Mouse (Mus musculus) right cerebral cortex, postnatal 36 days (tissue): ENCODE results near the gene Sgcd.
"Not testable (repeated sequence)": the region's sequence is repeated elsewhere in the genome, so short reads cannot be mapped to it uniquely, and the experiment has no call there.

Source experiments
- DNase-seq, 2 experiments: peaks; one replicate each; pipeline ENCODE4 v3.0.0; 2022; ENCODE audit warnings: low spot score in 2 of 2, mixed read lengths in 1 of 2

The Sgcd gene

GRCm38 (mm10) chr11:47777226-47777915, 211.4 kb downstream of the Sgcd start:
- no peak for DNase-seq

- no peak for DNase-seq
These were observed 212.8 kb downstream of the Sgcd start for GRCm38 (mm10) chr11:47776019-47776418.

- DNase-seq = no peak
These were observed 222.9 kb downstream of the Sgcd start for GRCm38 (mm10) chr11:47765859-47766258.

GRCm38 (mm10) chr11:47763569-47763968, 225.2 kb downstream of the Sgcd start:
- not testable (repeated sequence) for DNase-seq

- DNase-seq = peak in 1 of 2 experiments; percentile 3
These were observed 229.8 kb downstream of the Sgcd start for GRCm38 (mm10) chr11:47759015-47759414.

GRCm38 (mm10) chr11:47742806-47743205, 246.0 kb downstream of the Sgcd start:
- DNase-seq = no peak

- peak; percentile 14 to 21 for DNase-seq
These were observed 283.6 kb downstream of the Sgcd start for GRCm38 (mm10) chr11:47704930-47705787.

GRCm38 (mm10) chr11:47695611-47696010, 293.2 kb downstream of the Sgcd start:
- DNase-seq = no peak

- DNase-seq = no peak
These were observed 330.6 kb downstream of the Sgcd start for GRCm38 (mm10) chr11:47658135-47658534.

- DNase-seq = no peak
These were observed 342.9 kb downstream of the Sgcd start for GRCm38 (mm10) chr11:47645911-47646310.

GRCm38 (mm10) chr11:47641567-47642259, 347.1 kb downstream of the Sgcd start:
- DNase-seq = no peak

- no peak for DNase-seq
These were observed 348.2 kb downstream of the Sgcd start for GRCm38 (mm10) chr11:47640556-47640955.

- DNase-seq = no peak
These were observed 358.6 kb downstream of the Sgcd start for GRCm38 (mm10) chr11:47630186-47630585.

- no peak for DNase-seq
These were observed 378.9 kb downstream of the Sgcd start for GRCm38 (mm10) chr11:47609892-47610291.

- no peak for DNase-seq
These were observed 414.1 kb downstream of the Sgcd start for GRCm38 (mm10) chr11:47574635-47575034.

- DNase-seq = no peak
These were observed 420.3 kb downstream of the Sgcd start for GRCm38 (mm10) chr11:47568488-47568887.

GRCm38 (mm10) chr11:47566156-47566555, 422.6 kb downstream of the Sgcd start:
- DNase-seq = peak in 1 of 2 experiments; percentile 3

GRCm38 (mm10) chr11:47524845-47525244, 463.9 kb downstream of the Sgcd start:
- no peak for DNase-seq

GRCm38 (mm10) chr11:47508047-47508446, 480.7 kb downstream of the Sgcd start:
- DNase-seq = no peak

- not testable (repeated sequence) for DNase-seq
These were observed 485.5 kb downstream of the Sgcd start for GRCm38 (mm10) chr11:47503236-47503635.

GRCm38 (mm10) chr11:47473493-47474230, 515.1 kb downstream of the Sgcd start:
- peak in 1 of 2 experiments; percentile 14 for DNase-seq
